ENCODE assay signal across 21 mouse cellular contexts in the genomic region with DNA sequence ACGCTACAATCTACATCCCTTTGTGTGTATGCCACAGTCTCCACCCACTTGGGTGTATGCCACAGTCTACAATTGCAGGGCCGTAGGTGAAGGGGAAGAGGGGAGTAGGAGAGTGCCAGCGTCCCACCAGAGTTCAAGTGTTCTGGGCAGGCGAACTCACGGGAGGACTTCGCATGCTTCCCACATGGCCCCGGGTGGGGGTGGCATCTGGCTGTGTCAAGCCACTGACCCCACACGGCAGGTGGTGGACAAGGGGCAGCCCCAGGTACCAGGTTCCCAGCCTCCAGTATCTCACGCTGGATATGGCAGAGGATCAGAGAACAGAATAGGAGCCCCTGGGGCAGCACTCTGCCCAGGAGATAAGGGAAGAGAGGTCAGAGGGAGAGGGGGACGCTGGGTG. TPM values are rescaled to one million over a fixed set of nuclear protein-coding genes. Genes with fewer than 3 reads are reported as not detected.
DNase-seq lines count a peak whose midpoint lies in the region; ATAC-seq lines count a peak whose summit lies in the region.
"Had no signal": no experiment of that assay in that cellular context is flagged by ENCODE, and none has a peak within 500 bp of the region (broad histone marks: within the 10 kb centered on the region; RNA-seq: fewer than 3 reads in every experiment).

No protein-coding gene starts in this region.

- H3K27me3 ChIP-seq in lung, embryonic 15.5 days: no peaks in the 10 kb centered on the region
- H3K27me3 ChIP-seq: embryonic facial prominence, embryonic 13.5 days; embryonic facial prominence, embryonic 15.5 days; forebrain, embryonic 12.5 days had no signal

- WGBS in lung, embryonic 15.5 days: 70% methylated on average over 10 of the region's 10 CpGs

- no peaks in the 10 kb centered on the region for H3K9me3 ChIP-seq in lung, embryonic 15.5 days
- H3K9me3 ChIP-seq: embryonic facial prominence, embryonic 13.5 days; embryonic facial prominence, embryonic 15.5 days; forebrain, embryonic 10.5 days; forebrain, embryonic 12.5 days had no signal

- no peak overlapping the region for H3K4me3 ChIP-seq in lung, embryonic 15.5 days
- H3K4me3 ChIP-seq: embryonic facial prominence, embryonic 13.5 days; embryonic facial prominence, embryonic 15.5 days; erythroblast, embryonic 14.5 days; forebrain, embryonic 10.5 days; forebrain, embryonic 12.5 days had no signal

- intact Hi-C loops in heart, postnatal 14 days (cut with DNase I): no loop called here

- DNase-seq in lung, postnatal 25 days (ENCODE audit: low spot score): no peak
- no peak for DNase-seq in cerebellum, adult 9-10 months
- no peak for DNase-seq in heart, postnatal 14 days
- DNase-seq: adrenal gland, adult 2 months; adrenal gland, postnatal 10 days; adrenal gland, postnatal 25 days; cerebellum, adult 11-12 months; cerebellum, adult 2 months; cerebellum, adult 9-11 months; cerebellum, postnatal 14 days; cerebellum, postnatal 36 days; embryo, embryonic 11 days had no signal

- H3K36me3 ChIP-seq in lung, embryonic 15.5 days: no peaks in the 10 kb centered on the region
- H3K36me3 ChIP-seq: embryonic facial prominence, embryonic 13.5 days; embryonic facial prominence, embryonic 15.5 days; forebrain, embryonic 10.5 days; forebrain, embryonic 12.5 days had no signal

- no peaks in the 10 kb centered on the region for H3K4me1 ChIP-seq in lung, embryonic 15.5 days
- H3K4me1 ChIP-seq: embryonic facial prominence, embryonic 13.5 days; embryonic facial prominence, embryonic 15.5 days; forebrain, embryonic 10.5 days; forebrain, embryonic 12.5 days had no signal

- 0 out of 2 replicates have a peak, but pooled peaks have one; percentile 27 for ATAC-seq in lung, embryonic 15.5 days (ENCODE audit: borderline replicate concordance, extremely low read depth, low FRiP score, low TSS enrichment)
- ATAC-seq in megakaryocyte-erythroid progenitor cell, adult 5-6 weeks (replicated peaks; ENCODE audit: low FRiP score, low TSS enrichment, poor library complexity, severe bottlenecking): 0 out of 2 replicates have a peak, but pooled peaks have one; percentile 28
- ATAC-seq: forebrain, embryonic 14.5 days; forebrain, embryonic 16.5 days had no signal

- no peak overlapping the region for H3K9ac ChIP-seq in lung, embryonic 15.5 days
- H3K9ac ChIP-seq: embryonic facial prominence, embryonic 13.5 days; embryonic facial prominence, embryonic 15.5 days; forebrain, embryonic 12.5 days had no signal

- H3K4me2 ChIP-seq in lung, embryonic 15.5 days: no peak overlapping the region
- H3K4me2 ChIP-seq: embryonic facial prominence, embryonic 13.5 days; embryonic facial prominence, embryonic 15.5 days; forebrain, embryonic 12.5 days had no signal

- no peak overlapping the region for H3K27ac ChIP-seq in lung, embryonic 15.5 days
- H3K27ac ChIP-seq: embryonic facial prominence, embryonic 13.5 days; embryonic facial prominence, embryonic 15.5 days; forebrain, embryonic 10.5 days; forebrain, embryonic 12.5 days had no signal

RNA-seq across cellular contexts. Expression of gene Nsmce1, which starts 14.2 kb away (rescaled TPM):
- polyA plus RNA-seq in lung, embryonic 15.5 days (2015; fragmentation: Nextera tagmentation; extraction: Ambion mirVana): 157 and 164 TPM in 2 replicates
- total RNA-seq in megakaryocyte-erythroid progenitor cell, adult 5-6 weeks (2014; fragmentation: Nextera tagmentation): 49.9 and 55.4 TPM in 2 replicates
- 58.3 and 68.4 TPM in 2 replicates for total RNA-seq in megakaryocyte-erythroid progenitor cell, adult 5-6 weeks (2017)
- total RNA-seq in heart, postnatal 14 days (2021): 10 to 100 TPM; 28.7 to 36.2 TPM

RNA-seq across cellular contexts. Expression of gene Il4ra, which starts 46.4 kb away (rescaled TPM):
- 15.3 and 16.5 TPM in 2 replicates for polyA plus RNA-seq in lung, embryonic 15.5 days (2015; fragmentation: Nextera tagmentation; extraction: Ambion mirVana)
- total RNA-seq in megakaryocyte-erythroid progenitor cell, adult 5-6 weeks (2014; fragmentation: Nextera tagmentation): 1.8 and 2.0 TPM in 2 replicates
- 2.2 and 3.2 TPM in 2 replicates for total RNA-seq in megakaryocyte-erythroid progenitor cell, adult 5-6 weeks (2017)
- 10 to 100 TPM; 20.0 to 20.3 TPM for total RNA-seq in heart, postnatal 14 days (2021)

Comparison
In these comparisons a context has a peak if more than half of its experiments do, and no peak if none do; other contexts are left out.
1. RNA of gene Il4ra, which starts 46.4 kb away (total RNA-seq): 20.0 to 20.3 TPM in heart, postnatal 14 days; 1.8 to 3.2 TPM in megakaryocyte-erythroid progenitor cell, adult 5-6 weeks; every median in the first group is over 4 times any median in the second.